Mouse (Mus musculus) liver, embryonic 15.5 days (tissue): ENCODE results near the gene Nrp2. TPM values are rescaled to one million over a fixed set of nuclear protein-coding genes. Genes with fewer than 3 reads are reported as not detected.

Source experiments
- ATAC-seq: fragments of 200-750 bp; cut with Nextera tagmentation; 2 replicates; pipeline ENCODE4 v1.8.0; 2017; ENCODE audit warnings: moderate number of reproducible peaks, mild to moderate bottlenecking, moderate library complexity; ENCODE audit not compliant: insufficient read depth
- H3K27ac ChIP-seq: fragments of 300-500 bp; sonication (generic); replicated peaks from 2 replicates; pipeline ENCODE4 v1.5.1; 2015; ENCODE audit warnings: mild to moderate bottlenecking, inconsistent platforms
- H3K27me3 ChIP-seq: fragments of 300-500 bp; sonication (generic); 2 replicates; pipeline ENCODE4 v1.6.1; 2015; ENCODE audit warnings: mild to moderate bottlenecking, inconsistent platforms
- H3K36me3 ChIP-seq: fragments of 300-500 bp; sonication (generic); replicated peaks from 2 replicates; pipeline ENCODE4 v1.6.1; 2015; ENCODE audit warnings: moderate library complexity, mild to moderate bottlenecking, inconsistent platforms
- H3K4me1 ChIP-seq: fragments of 300-500 bp; sonication (generic); replicated peaks from 2 replicates; pipeline ENCODE4 v1.6.1; 2015; ENCODE audit warnings: inconsistent platforms
- H3K4me2 ChIP-seq: fragments of 300-500 bp; sonication (generic); 2 replicates; pipeline ENCODE4 v1.6.1; 2015; ENCODE audit warnings: moderate library complexity, mild to moderate bottlenecking, inconsistent platforms
- H3K4me3 ChIP-seq: fragments of 300-500 bp; sonication (generic); replicated peaks from 2 replicates; pipeline ENCODE4 v1.5.1; 2015; ENCODE audit warnings: mild to moderate bottlenecking, inconsistent platforms
- H3K9ac ChIP-seq: fragments of 300-500 bp; sonication (generic); 2 replicates; pipeline ENCODE4 v1.6.1; 2015; ENCODE audit warnings: moderate library complexity, mild to moderate bottlenecking, inconsistent platforms
- H3K9me3 ChIP-seq: fragments of 300-500 bp; sonication (generic); replicated peaks from 2 replicates; pipeline ENCODE4 v1.6.1; 2016; ENCODE audit warnings: inconsistent platforms
- WGBS: fragments of 180-500 bp; shearing (Covaris S2); methylation state at CpG from one replicate; pipeline ENCODE4 v1.1.7; 2015; ENCODE audit warnings: mixed read lengths; ENCODE audit not compliant: insufficient replicate concordance; 5-methylcytosine and 5-hydroxymethylcytosine counted together
- polyA plus RNA-seq: library from polyadenylated mRNA; unstranded; fragments of >200 nt; fragmentation: Nextera tagmentation; extraction: Ambion mirVana; gene quantifications from 2 replicates; pipeline ENCODE4 v1.2.1, GENCODE M21; 2015

Gene Nrp2
- polyA plus RNA-seq, 1 experiment from 2014 or later = 0.71 TPM

DNA sequence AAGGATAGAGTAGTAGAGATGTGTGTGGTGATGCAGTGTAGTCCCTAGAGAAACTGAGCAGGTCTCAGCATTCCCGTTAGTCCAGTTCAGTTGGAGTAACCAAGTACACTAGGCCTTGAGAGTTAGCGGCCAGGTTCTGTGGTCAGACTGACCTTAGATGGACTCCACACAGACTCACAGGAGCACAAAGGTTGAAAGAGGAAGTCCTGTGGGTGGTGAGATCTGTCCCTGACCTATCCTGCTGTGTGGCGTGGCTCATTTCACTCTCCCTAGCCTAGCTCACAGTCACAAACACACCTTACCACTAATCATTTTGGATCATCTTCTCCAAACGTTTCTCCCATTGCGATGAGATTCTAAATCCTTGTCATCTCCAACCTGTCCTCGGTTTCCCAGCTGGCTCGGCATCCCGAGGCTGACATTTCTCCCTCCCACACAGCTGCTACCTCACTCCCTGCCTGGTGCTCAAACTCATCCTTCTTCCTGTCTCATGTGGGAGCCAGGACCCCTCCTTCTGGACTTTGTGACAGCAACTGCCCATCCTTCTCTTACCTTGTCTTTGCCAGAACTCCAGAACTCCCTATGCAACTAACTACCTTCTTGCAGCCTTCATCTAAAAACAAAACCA lies 106.6 kb downstream of the Nrp2 start:
- Histone ChIP-seq H3K27ac (no peak overlapping the region), H3K4me1 (no peaks in the 10 kb centered on the region), H3K4me2 (no peak overlapping the region), H3K9me3 (no peaks in the 10 kb centered on the region), H3K27me3 (no peaks in the 10 kb centered on the region), H3K4me3 (no peak overlapping the region), H3K36me3 (no peaks in the 10 kb centered on the region), H3K9ac (no peak overlapping the region)
- 61% methylated on average over 8 of the region's 8 CpGs for WGBS
- ATAC-seq = no peak

DNA sequence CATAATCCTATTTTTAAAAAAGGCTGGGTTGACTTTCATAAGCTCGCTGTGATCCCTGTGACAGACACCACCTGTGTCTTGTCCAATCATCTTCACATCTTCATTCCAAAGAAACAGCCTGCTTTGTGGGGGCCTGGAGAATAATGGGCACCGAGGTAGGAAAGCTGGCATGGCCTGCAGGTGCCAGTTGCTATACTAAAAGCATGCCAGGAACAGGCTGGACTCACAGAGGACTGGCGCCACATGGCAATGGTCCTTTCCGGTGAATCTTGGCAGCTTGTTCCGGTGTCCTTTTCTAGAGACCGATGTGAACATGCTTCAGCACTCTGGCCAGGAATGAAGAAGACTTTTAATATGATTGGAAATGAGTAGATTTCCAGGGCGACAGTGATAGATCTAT lies 108.1 kb downstream of the Nrp2 start:
- Histone ChIP-seq H3K4me2 (no peak overlapping the region), H3K9me3 (no peaks in the 10 kb centered on the region), H3K4me1 (no peaks in the 10 kb centered on the region), H3K27me3 (no peaks in the 10 kb centered on the region), H3K4me3 (no peak overlapping the region), H3K36me3 (no peaks in the 10 kb centered on the region), H3K27ac (no peak overlapping the region), H3K9ac (no peak overlapping the region)
- no peak for ATAC-seq
- 73% methylated on average over 7 of the region's 7 CpGs for WGBS

DNA sequence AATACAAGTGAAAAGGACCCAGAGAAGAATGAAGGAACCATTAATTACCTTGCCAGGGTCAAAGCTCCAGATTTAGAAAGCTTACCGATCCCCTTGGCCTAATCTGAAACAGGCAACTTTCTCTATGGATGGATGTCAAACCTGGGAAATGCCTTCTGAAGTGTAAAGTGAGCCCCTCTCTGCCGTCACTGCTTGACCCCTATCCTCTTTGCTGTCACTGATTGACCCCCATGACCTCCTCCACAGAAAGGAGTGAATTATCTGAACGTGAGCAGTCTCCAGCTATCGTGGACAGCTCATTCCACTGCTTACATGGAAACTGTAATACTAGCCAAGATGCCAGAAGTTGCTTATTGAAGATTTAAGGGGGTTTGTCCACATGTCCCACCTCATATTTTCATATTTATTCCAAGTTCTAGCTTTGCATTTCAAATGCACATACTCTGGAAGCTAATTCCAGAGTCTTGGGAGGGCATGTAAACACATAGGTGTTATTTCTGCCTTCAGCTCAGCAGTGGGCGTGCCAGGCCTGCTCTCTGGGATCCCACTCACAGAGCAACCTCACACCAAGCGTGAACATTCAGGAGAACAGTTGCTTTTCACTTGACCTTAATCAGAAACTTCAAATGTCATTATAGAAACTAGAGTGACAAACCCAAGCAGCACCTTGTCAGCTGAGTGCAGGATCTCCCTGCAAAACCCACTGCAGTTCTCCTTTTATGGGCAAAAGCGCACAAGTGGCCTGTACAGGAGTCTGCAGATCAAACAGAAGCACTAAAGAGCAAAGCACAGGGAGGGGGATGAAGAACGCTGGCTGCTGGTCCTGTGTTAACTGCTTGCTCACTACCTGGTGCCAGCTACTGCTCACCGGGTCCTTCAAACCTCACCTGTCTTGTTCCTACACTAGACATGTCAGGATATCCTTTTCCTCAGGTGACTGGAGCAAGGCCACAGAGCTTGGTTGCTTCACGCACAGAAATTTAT lies 109.9 kb downstream of the Nrp2 start:
- Histone ChIP-seq H3K4me3 (no peak overlapping the region), H3K27me3 (0 out of 2 replicates have a peak, but pooled peaks cover 3% of the 10 kb centered on the region), H3K36me3 (no peaks in the 10 kb centered on the region), H3K4me1 (no peaks in the 10 kb centered on the region), H3K4me2 (no peak overlapping the region), H3K9ac (no peak overlapping the region), H3K27ac (no peak overlapping the region), H3K9me3 (no peaks in the 10 kb centered on the region)
- ATAC-seq = no peak
- 60% methylated on average over 10 of the region's 10 CpGs for WGBS

DNA sequence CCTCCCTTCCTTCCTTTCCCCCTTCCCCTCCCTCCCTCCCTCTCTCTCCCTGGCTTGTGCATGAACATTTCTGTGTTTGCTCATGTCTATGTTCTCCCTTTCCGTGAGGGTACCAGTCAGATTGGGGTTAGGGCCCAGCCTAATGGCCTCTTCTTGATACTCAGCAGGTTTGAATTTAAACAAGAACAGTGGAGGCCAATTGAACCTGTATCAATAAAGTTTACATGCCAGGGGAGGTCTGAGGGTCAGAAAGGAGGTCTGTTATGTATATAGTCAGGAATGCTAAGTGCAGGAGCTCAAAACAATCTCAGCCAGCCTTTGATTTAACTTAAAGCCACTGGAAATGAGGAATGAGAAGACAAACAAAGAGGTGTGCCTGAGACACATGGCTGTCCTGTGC lies 110.9 kb downstream of the Nrp2 start:
- no peak overlapping the region for H3K27ac ChIP-seq
- no peak overlapping the region for H3K4me2 ChIP-seq
- H3K4me3 ChIP-seq = no peak overlapping the region
- H3K27me3 ChIP-seq = 0 out of 2 replicates have a peak, but pooled peaks cover 4% of the 10 kb centered on the region
- ATAC-seq = no peak
- 50% methylated on average over 1 of the region's 1 CpGs for WGBS
- H3K9me3 ChIP-seq = no peaks in the 10 kb centered on the region
- no peaks in the 10 kb centered on the region for H3K4me1 ChIP-seq
- no peaks in the 10 kb centered on the region for H3K36me3 ChIP-seq
- H3K9ac ChIP-seq = no peak overlapping the region

DNA sequence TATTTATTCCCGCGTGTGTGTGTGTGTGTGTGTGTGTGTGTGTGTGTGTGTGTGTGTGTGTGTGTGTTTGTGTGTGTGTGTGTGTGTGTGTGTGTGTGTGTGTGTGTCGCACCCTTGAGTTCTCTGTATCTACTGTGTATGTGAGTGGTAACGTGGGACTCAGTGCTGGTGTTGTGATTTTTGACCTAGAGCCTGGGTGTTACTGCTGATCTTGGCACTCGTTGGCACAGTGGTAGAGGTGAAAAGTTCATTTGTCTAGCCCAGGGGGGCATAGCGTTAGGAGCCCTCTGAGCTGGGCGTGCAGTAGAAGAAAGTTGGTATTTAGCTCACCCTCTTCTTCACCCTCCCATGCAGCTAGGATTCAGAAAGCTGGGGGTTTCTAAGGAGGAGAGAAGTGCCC lies 114.5 kb downstream of the Nrp2 start:
- 83% methylated on average over 7 of the region's 7 CpGs for WGBS

DNA sequence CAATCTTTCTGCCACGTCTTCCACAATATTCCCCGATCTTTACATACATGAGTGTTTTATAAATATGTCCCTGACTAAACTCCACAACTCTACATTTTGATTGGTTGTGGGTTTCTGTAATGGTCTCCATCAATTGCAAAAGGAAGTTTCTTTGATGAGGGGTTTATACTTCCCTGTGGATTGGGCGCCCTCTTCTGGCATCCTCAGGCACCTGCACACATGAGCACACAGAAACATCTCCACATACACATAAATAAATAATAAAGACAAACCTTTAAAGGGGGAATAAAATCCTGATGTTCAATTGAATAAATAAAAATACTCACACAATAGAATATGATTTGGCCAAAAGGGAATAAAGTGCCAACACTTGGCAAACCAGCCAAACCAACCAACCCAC lies 117.1 kb downstream of the Nrp2 start:
- no peak for ATAC-seq
- WGBS = 55% methylated on average over 3 of the region's 3 CpGs

More for the DNA sequence above, 114.5 kb downstream of the Nrp2 start:
- no peaks in the 10 kb centered on the region for H3K4me1 ChIP-seq
- 0 out of 2 replicates have a peak, but pooled peaks cover 4% of the 10 kb centered on the region for H3K27me3 ChIP-seq
- no peak overlapping the region for H3K4me3 ChIP-seq
- no peak overlapping the region for H3K4me2 ChIP-seq
- H3K27ac ChIP-seq = no peak overlapping the region
- no peaks in the 10 kb centered on the region for H3K9me3 ChIP-seq
- H3K36me3 ChIP-seq = no peaks in the 10 kb centered on the region
- H3K9ac ChIP-seq = no peak overlapping the region
- ATAC-seq = no peak

DNA sequence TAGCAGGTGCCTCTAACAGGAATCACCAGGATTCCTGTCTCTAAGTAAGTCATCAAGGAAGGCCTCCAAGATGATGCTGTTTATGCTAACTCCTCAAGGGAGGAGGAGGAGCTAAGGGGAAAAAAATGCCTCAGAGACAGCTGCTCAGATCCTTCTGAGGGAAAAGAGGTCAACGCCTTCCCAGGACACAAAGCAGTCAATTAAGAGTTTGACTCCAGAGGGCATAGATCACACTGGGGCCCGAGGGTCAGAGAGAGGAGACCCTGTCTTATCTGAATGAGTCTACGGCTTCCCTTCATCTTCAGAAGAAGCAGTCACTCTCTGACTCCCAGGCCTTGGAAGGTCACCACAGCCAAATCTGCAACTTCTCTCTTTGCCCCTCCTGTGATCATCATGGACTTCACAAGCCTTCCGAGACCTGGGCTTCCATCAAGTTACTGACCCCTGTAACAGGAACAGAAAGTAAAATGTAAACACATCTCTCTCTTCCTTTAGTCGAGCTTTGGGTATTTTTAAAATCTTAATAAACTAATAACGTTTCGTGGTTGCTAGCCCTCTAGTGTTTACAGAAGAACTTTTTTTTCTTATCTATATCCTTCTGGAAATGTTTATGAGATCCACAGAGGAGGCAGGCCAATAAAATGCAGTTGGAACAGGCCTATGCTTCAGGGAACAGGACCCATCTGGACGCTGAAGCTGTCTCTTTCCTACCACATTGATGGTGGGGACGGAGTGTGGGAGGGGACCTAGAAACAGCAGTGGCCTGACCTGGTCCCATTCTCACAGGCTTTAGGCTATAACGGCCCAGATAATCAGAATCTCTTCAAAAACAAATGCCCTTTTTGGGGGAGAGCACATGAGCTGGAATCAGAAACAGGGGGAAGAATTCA lies 118.7 kb downstream of the Nrp2 start:
- no peaks in the 10 kb centered on the region for H3K4me1 ChIP-seq
- H3K36me3 ChIP-seq = no peaks in the 10 kb centered on the region
- H3K9ac ChIP-seq = no peak overlapping the region
- no peak overlapping the region for H3K4me3 ChIP-seq
- H3K27me3 ChIP-seq = 0 out of 2 replicates have a peak, but pooled peaks cover 4% of the 10 kb centered on the region
- 43% methylated on average over 10 of the region's 10 CpGs for WGBS
- H3K27ac ChIP-seq = no peak overlapping the region
- no peak overlapping the region for H3K4me2 ChIP-seq
- no peaks in the 10 kb centered on the region for H3K9me3 ChIP-seq
- ATAC-seq = no peak

More for the DNA sequence above, 117.1 kb downstream of the Nrp2 start:
- H3K4me2 ChIP-seq = no peak overlapping the region
- no peaks in the 10 kb centered on the region for H3K4me1 ChIP-seq
- no peak overlapping the region for H3K27ac ChIP-seq
- no peaks in the 10 kb centered on the region for H3K9me3 ChIP-seq
- H3K4me3 ChIP-seq = no peak overlapping the region
- H3K27me3 ChIP-seq = 0 out of 2 replicates have a peak, but pooled peaks cover 4% of the 10 kb centered on the region
- H3K9ac ChIP-seq = no peak overlapping the region
- no peaks in the 10 kb centered on the region for H3K36me3 ChIP-seq

DNA sequence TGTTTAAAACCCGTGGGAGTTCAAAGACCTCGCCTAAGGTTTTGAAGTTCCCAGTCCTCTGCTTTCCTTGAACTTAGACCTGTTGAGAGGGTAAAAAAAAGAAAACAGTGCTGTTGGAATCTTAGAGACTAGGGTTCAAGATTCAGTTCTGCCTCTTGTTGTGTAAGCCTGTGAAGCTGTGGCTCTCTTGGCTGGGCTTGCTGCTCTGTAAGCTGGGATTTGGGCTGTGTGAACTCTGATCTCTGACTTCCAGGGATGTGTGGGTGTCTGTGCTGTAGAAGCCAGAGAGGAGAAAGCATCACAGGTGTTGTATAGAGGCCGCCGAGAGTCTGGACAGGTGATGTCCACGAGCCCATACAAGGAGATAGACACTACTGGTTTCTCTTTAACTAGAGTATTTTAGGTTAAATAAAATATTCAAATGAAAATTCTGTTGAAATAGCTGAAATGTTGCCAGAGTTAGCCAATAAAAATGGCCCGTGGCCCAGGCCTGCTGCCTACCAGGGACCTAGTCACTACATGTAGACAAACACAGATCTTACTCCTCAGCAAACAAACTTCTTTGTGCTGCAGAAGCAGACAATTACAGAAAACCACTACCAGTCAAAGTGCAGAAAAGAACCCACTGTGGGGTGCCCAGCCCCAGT lies 120.6 kb downstream of the Nrp2 start:
- no peak overlapping the region for H3K27ac ChIP-seq

DNA sequence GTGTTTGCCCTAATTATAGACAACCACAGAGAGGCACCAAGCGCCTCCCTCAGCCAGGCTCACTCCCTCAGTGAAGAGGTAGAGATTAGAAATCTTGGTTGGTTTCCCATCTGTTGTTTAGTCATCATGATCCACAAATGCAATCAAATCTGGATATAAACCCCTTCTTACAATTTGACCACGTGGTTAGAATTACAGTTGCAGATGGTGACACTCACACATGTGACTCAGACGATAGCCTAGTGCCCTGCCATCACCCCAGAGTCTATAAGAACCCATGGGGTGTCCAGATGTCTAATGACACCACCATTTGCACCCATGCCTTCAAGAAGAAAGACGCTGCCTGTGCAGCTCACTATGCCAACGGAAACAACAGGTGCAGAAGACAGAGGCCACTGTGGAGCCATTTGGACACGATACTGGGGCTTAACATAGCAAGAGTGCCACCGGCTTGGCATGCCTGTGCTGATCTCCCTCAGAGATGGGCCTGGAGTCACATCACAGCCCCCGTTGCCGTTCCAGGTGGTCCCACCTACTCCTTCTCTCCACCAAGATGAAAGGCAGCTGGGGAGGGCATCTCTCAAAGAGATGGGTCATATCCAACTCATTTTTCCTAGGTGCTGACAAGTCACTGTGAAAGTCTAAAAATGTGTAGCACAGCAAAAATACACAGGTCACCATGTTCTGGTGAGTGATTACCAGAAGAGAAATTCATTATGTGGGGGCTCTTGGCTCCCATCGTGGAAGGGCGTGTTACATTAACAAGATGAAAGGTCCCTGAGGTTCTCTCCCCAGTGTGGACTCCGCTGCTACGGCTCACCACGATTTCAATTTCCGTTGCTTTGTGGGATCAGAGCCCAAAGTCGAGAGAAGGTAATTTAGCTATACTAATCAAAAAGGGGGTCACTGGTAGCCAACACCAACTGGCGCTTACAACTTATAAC lies 123.0 kb downstream of the Nrp2 start:
- no peaks in the 10 kb centered on the region for H3K36me3 ChIP-seq
- no peak overlapping the region for H3K27ac ChIP-seq
- H3K4me1 ChIP-seq = no peaks in the 10 kb centered on the region
- H3K9ac ChIP-seq = no peak overlapping the region
- no peak overlapping the region for H3K4me2 ChIP-seq
- WGBS = 64% methylated on average over 17 of the region's 17 CpGs
- no peaks in the 10 kb centered on the region for H3K27me3 ChIP-seq
- H3K9me3 ChIP-seq = no peaks in the 10 kb centered on the region
- H3K4me3 ChIP-seq = no peak overlapping the region
- ATAC-seq = no peak

More for the DNA sequence above, 120.6 kb downstream of the Nrp2 start:
- WGBS = 55% methylated on average over 6 of the region's 6 CpGs
- ATAC-seq = no peak
- no peak overlapping the region for H3K4me3 ChIP-seq
- no peak overlapping the region for H3K4me2 ChIP-seq
- no peaks in the 10 kb centered on the region for H3K4me1 ChIP-seq
- H3K9me3 ChIP-seq = no peaks in the 10 kb centered on the region
- no peak overlapping the region for H3K9ac ChIP-seq
- no peaks in the 10 kb centered on the region for H3K36me3 ChIP-seq
- no peaks in the 10 kb centered on the region for H3K27me3 ChIP-seq

DNA sequence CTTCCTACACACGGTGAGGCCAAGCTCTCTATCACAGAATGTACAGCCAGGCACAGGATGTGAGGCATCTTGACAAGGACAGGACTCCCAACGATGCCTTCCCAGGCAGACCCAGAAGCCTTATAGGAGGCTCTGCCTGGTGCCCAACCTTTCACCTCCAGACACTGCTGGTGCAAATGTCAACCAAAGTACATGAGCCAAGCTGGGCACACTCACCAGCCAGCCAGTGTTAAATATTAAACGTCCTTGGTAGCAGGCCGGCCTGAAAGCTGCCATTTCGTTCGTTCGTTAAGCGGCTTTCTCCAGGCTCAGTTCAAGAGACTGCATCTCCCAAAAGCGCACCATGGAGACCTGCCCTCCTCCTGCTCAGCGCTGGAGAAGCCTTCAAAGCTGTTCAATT lies 124.2 kb downstream of the Nrp2 start:
- Histone ChIP-seq H3K4me2 (no peak overlapping the region), H3K9ac (no peak overlapping the region), H3K4me1 (no peaks in the 10 kb centered on the region), H3K27ac (no peak overlapping the region), H3K27me3 (no peaks in the 10 kb centered on the region), H3K4me3 (no peak overlapping the region), H3K36me3 (no peaks in the 10 kb centered on the region), H3K9me3 (no peaks in the 10 kb centered on the region)
- no peak for ATAC-seq
- 54% methylated on average over 10 of the region's 10 CpGs for WGBS
